Mouse (Mus musculus) limb, embryonic 15.5 days (tissue): ENCODE measurements around the gene Slc25a12. TPM values are rescaled to one million over a fixed set of nuclear protein-coding genes. Genes with fewer than 3 reads are reported as not detected.

Source experiments
- ATAC-seq: fragments of 200-750 bp; cut with Nextera tagmentation; 2 replicates; pipeline ENCODE4 v1.8.0; 2017; ENCODE audit warnings: low read depth, moderate TSS enrichment; ENCODE audit not compliant: insufficient number of reproducible peaks, low FRiP score, low TSS enrichment
- H3K27ac ChIP-seq: fragments of 300-500 bp; sonication (generic); 2 replicates; pipeline ENCODE4 v1.5.1; 2015; ENCODE audit warnings: moderate library complexity, mild to moderate bottlenecking, inconsistent platforms
- H3K27me3 ChIP-seq: fragments of 300-500 bp; sonication (generic); 2 replicates; pipeline ENCODE4 v1.6.1; 2015; ENCODE audit warnings: inconsistent platforms
- H3K36me3 ChIP-seq: fragments of 300-500 bp; sonication (generic); 2 replicates; pipeline ENCODE4 v1.6.1; 2015; ENCODE audit warnings: inconsistent platforms
- H3K4me1 ChIP-seq: fragments of 300-500 bp; sonication (generic); 2 replicates; pipeline ENCODE4 v1.6.1; 2015; ENCODE audit warnings: inconsistent platforms
- H3K4me2 ChIP-seq: fragments of 300-500 bp; sonication (generic); 2 replicates; pipeline ENCODE4 v1.6.1; 2015; ENCODE audit warnings: mild to moderate bottlenecking, inconsistent platforms
- H3K4me3 ChIP-seq: fragments of 300-500 bp; sonication (generic); 2 replicates; pipeline ENCODE4 v1.5.1; 2015; ENCODE audit warnings: mild to moderate bottlenecking, inconsistent platforms
- H3K9ac ChIP-seq: fragments of 300-500 bp; sonication (generic); 2 replicates; pipeline ENCODE4 v1.6.1; 2015; ENCODE audit warnings: inconsistent platforms
- H3K9me3 ChIP-seq: fragments of 300-500 bp; sonication (generic); 2 replicates; pipeline ENCODE4 v1.6.1; 2016; ENCODE audit warnings: inconsistent platforms
- WGBS: fragments of 180-500 bp; shearing (Covaris S2); methylation state at CpG from one replicate; pipeline ENCODE4 v1.1.7; 2015; 5-methylcytosine and 5-hydroxymethylcytosine counted together
- polyA plus RNA-seq: library from polyadenylated mRNA; unstranded; fragments of >200 nt; fragmentation: Nextera tagmentation; extraction: Ambion mirVana; gene quantifications from 2 replicates; pipeline ENCODE4 v1.2.1, GENCODE M21; 2015

Slc25a12 gene
- polyA plus RNA-seq, 1 experiment from 2014 or later, result 33.5 TPM

- Histone ChIP-seq H3K9me3 (no peaks in the 10 kb centered on the region), H3K4me1 (no peaks in the 10 kb centered on the region)
- WGBS, result 69% methylated on average over 4 of the region's 4 CpGs
Measured at GRCm38 (mm10) chr2:71270085-71270484, 97.5 kb downstream of the Slc25a12 start.

GRCm38 (mm10) chr2:71269332-71269731, 98.2 kb downstream of the Slc25a12 start:
- Histone ChIP-seq H3K27ac (no peak overlapping the region), H3K4me3 (no peak overlapping the region), H3K4me2 (no peak overlapping the region), H3K4me1 (no peaks in the 10 kb centered on the region), H3K9ac (no peak overlapping the region), H3K27me3 (no peaks in the 10 kb centered on the region), H3K9me3 (no peaks in the 10 kb centered on the region), H3K36me3 (peaks cover 31% of the 10 kb centered on the region)
- no peak for ATAC-seq
- WGBS, result 50% methylated on average over 1 of the region's 1 CpGs

More at GRCm38 (mm10) chr2:71270085-71270484, 97.5 kb downstream of the Slc25a12 start:
- no peak overlapping the region for H3K4me3 ChIP-seq
- no peak for ATAC-seq
- no peak overlapping the region for H3K4me2 ChIP-seq
- no peak overlapping the region for H3K27ac ChIP-seq
- no peak overlapping the region for H3K9ac ChIP-seq
- peaks cover 30% of the 10 kb centered on the region for H3K36me3 ChIP-seq
- H3K27me3 ChIP-seq, result no peaks in the 10 kb centered on the region

GRCm38 (mm10) chr2:71268691-71269090, 98.9 kb downstream of the Slc25a12 start:
- Histone ChIP-seq H3K27me3 (no peaks in the 10 kb centered on the region), H3K4me2 (no peak overlapping the region), H3K9ac (no peak overlapping the region), H3K36me3 (peaks cover 33% of the 10 kb centered on the region), H3K9me3 (no peaks in the 10 kb centered on the region), H3K4me3 (no peak overlapping the region), H3K4me1 (no peaks in the 10 kb centered on the region), H3K27ac (no peak overlapping the region)
- 90% methylated on average over 8 of the region's 8 CpGs for WGBS
- ATAC-seq, result no peak

GRCm38 (mm10) chr2:71264585-71264984, 103.0 kb downstream of the Slc25a12 start:
- WGBS, result 97% methylated on average over 20 of the region's 20 CpGs
- H3K27ac ChIP-seq, result no peak overlapping the region
- H3K9ac ChIP-seq, result no peak overlapping the region
- H3K36me3 ChIP-seq, result peaks cover 63% of the 10 kb centered on the region
- no peak overlapping the region for H3K4me3 ChIP-seq
- H3K4me2 ChIP-seq, result no peak overlapping the region
- no peaks in the 10 kb centered on the region for H3K4me1 ChIP-seq
- no peaks in the 10 kb centered on the region for H3K9me3 ChIP-seq
- no peak for ATAC-seq
- H3K27me3 ChIP-seq, result no peaks in the 10 kb centered on the region

- no peak overlapping the region for H3K4me2 ChIP-seq
- peaks cover 70% of the 10 kb centered on the region for H3K36me3 ChIP-seq
- no peak for ATAC-seq
- H3K27ac ChIP-seq, result no peak overlapping the region
- H3K4me1 ChIP-seq, result no peaks in the 10 kb centered on the region
- no peaks in the 10 kb centered on the region for H3K9me3 ChIP-seq
- no peaks in the 10 kb centered on the region for H3K27me3 ChIP-seq
- WGBS, result 75% methylated on average over 7 of the region's 7 CpGs
- no peak overlapping the region for H3K4me3 ChIP-seq
- no peak overlapping the region for H3K9ac ChIP-seq
Measured at GRCm38 (mm10) chr2:71256581-71256980, 111.0 kb downstream of the Slc25a12 start.

GRCm38 (mm10) chr2:71254836-71255235, 112.7 kb downstream of the Slc25a12 start:
- Histone ChIP-seq H3K27ac (no peak overlapping the region), H3K4me3 (no peak overlapping the region), H3K4me1 (no peaks in the 10 kb centered on the region), H3K36me3 (peaks cover 74% of the 10 kb centered on the region), H3K9ac (no peak overlapping the region), H3K4me2 (no peak overlapping the region), H3K27me3 (no peaks in the 10 kb centered on the region), H3K9me3 (no peaks in the 10 kb centered on the region)
- no peak for ATAC-seq
- 73% methylated on average over 4 of the region's 4 CpGs for WGBS

- 71% methylated on average over 5 of the region's 5 CpGs for WGBS
- ATAC-seq, result no peak
- Histone ChIP-seq H3K27ac (no peak overlapping the region), H3K9ac (no peak overlapping the region), H3K36me3 (peaks cover 60% of the 10 kb centered on the region), H3K4me3 (no peak overlapping the region), H3K9me3 (no peaks in the 10 kb centered on the region), H3K4me1 (no peaks in the 10 kb centered on the region), H3K27me3 (no peaks in the 10 kb centered on the region), H3K4me2 (no peak overlapping the region)
Measured at GRCm38 (mm10) chr2:71250841-71251240, 116.7 kb downstream of the Slc25a12 start.

GRCm38 (mm10) chr2:71248071-71248470, 119.5 kb downstream of the Slc25a12 start:
- H3K36me3 ChIP-seq, result peaks cover 47% of the 10 kb centered on the region

GRCm38 (mm10) chr2:71246096-71246495, 121.5 kb downstream of the Slc25a12 start:
- Histone ChIP-seq H3K9ac (no peak overlapping the region), H3K4me2 (no peak overlapping the region), H3K27ac (no peak overlapping the region), H3K27me3 (no peaks in the 10 kb centered on the region), H3K9me3 (no peaks in the 10 kb centered on the region), H3K4me3 (no peak overlapping the region), H3K36me3 (peaks cover 36% of the 10 kb centered on the region), H3K4me1 (no peaks in the 10 kb centered on the region)
- no peak for ATAC-seq
- 92% methylated on average over 5 of the region's 5 CpGs for WGBS

More at GRCm38 (mm10) chr2:71248071-71248470, 119.5 kb downstream of the Slc25a12 start:
- H3K27ac ChIP-seq, result no peak overlapping the region
- H3K4me1 ChIP-seq, result no peaks in the 10 kb centered on the region
- H3K9ac ChIP-seq, result no peak overlapping the region
- no peak for ATAC-seq
- H3K4me3 ChIP-seq, result no peak overlapping the region
- H3K9me3 ChIP-seq, result no peaks in the 10 kb centered on the region
- 35% methylated on average over 3 of the region's 3 CpGs for WGBS
- H3K4me2 ChIP-seq, result no peak overlapping the region
- H3K27me3 ChIP-seq, result no peaks in the 10 kb centered on the region

GRCm38 (mm10) chr2:71245416-71245815, 122.1 kb downstream of the Slc25a12 start:
- no peak overlapping the region for H3K9ac ChIP-seq
- no peak overlapping the region for H3K4me2 ChIP-seq
- 90% methylated on average over 3 of the region's 3 CpGs for WGBS
- H3K4me3 ChIP-seq, result no peak overlapping the region
- no peaks in the 10 kb centered on the region for H3K4me1 ChIP-seq
- no peak for ATAC-seq
- H3K9me3 ChIP-seq, result no peaks in the 10 kb centered on the region
- H3K27me3 ChIP-seq, result no peaks in the 10 kb centered on the region
- H3K36me3 ChIP-seq, result peaks cover 29% of the 10 kb centered on the region
- H3K27ac ChIP-seq, result no peak overlapping the region

GRCm38 (mm10) chr2:71244807-71245206, 122.7 kb downstream of the Slc25a12 start:
- ATAC-seq, result no peak
- no peaks in the 10 kb centered on the region for H3K9me3 ChIP-seq
- H3K4me2 ChIP-seq, result no peak overlapping the region
- H3K4me3 ChIP-seq, result no peak overlapping the region
- peaks cover 26% of the 10 kb centered on the region for H3K36me3 ChIP-seq
- no peak overlapping the region for H3K9ac ChIP-seq
- 88% methylated on average over 7 of the region's 7 CpGs for WGBS
- H3K27me3 ChIP-seq, result no peaks in the 10 kb centered on the region
- H3K27ac ChIP-seq, result no peak overlapping the region
- no peaks in the 10 kb centered on the region for H3K4me1 ChIP-seq

- no peak overlapping the region for H3K9ac ChIP-seq
- no peaks in the 10 kb centered on the region for H3K9me3 ChIP-seq
- 80% methylated on average over 9 of the region's 9 CpGs for WGBS
- no peaks in the 10 kb centered on the region for H3K4me1 ChIP-seq
- no peak overlapping the region for H3K4me2 ChIP-seq
- H3K36me3 ChIP-seq, result peaks cover 29% of the 10 kb centered on the region
- H3K4me3 ChIP-seq, result no peak overlapping the region
- no peak for ATAC-seq
- no peaks in the 10 kb centered on the region for H3K27me3 ChIP-seq
- no peak overlapping the region for H3K27ac ChIP-seq
Measured at GRCm38 (mm10) chr2:71243058-71243672, 124.4 kb downstream of the Slc25a12 start.

GRCm38 (mm10) chr2:71242180-71242579, 125.4 kb downstream of the Slc25a12 start:
- no peak for ATAC-seq
- Histone ChIP-seq H3K9ac (no peak overlapping the region), H3K4me3 (no peak overlapping the region), H3K9me3 (no peaks in the 10 kb centered on the region), H3K27me3 (no peaks in the 10 kb centered on the region), H3K36me3 (peaks cover 29% of the 10 kb centered on the region), H3K27ac (no peak overlapping the region), H3K4me1 (no peaks in the 10 kb centered on the region), H3K4me2 (no peak overlapping the region)
- 89% methylated on average over 3 of the region's 3 CpGs for WGBS
